Mouse (Mus musculus): ENCODE results near the gene Tars.

Gene Tars

DNA sequence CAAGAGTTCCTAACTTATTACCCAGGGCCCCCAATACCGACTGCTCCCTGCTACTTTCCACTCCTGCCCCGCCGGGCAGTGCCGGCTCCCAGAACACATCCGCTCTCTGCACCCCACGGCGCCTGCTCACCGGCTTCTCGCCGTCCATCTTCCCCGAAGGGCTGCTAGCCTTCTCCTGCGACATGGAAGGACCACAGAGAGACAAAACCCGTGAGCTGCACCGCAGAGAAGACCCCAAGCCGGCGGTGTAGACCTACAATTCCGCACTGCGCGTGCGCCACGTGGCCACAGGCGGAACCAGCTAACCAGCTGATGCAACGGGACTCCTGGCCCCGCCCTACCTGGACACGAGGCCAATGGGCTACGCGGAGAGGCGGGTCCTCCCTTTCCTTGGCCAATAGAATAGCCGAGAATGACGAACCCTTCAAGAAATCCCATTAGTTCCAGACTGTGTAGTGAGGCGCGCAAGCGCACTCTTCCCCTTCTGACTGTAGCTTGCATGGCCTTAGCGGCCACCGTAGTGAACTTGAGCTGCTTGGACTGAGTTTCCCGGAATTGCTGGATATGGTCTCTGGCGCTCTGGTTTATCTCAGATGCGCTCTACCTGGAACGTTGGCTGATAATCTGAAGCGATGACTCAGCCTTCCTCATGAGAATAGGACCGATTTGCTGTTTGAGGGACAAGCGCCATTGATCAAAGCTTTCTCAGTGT lies at the start of gene Tars:
TSS of gene Tars (minus strand) at position 310 of the 712 bp plus-strand sequence.
- DNase-seq (ENCODE audit: inconsistent age in 2 of 2, low spot score in 1 of 2) = peak; percentile 97 to 99

DNA sequence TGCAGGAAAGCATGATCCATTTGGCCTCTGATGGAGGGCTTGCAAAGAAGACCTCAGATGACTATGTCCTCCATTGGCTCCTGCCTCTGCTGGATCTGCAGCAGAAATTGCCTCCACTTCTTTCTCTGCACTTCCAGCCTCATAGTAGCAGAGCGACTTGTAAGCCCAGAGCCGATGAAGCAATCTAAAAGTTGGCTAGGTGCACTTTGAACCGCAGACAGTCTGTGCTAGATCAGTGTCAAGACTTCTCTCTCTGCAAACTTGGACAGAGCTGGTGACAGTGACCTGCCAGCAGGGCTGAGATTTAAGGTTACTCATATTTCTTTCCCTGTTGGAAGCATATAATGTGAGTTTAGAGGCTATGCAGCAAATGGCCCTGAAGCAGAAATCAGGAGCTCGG lies 37.9 kb upstream of the Tars start:
- no peak for DNase-seq (ENCODE audit: inconsistent age in 2 of 2, low spot score in 1 of 2)

DNA sequence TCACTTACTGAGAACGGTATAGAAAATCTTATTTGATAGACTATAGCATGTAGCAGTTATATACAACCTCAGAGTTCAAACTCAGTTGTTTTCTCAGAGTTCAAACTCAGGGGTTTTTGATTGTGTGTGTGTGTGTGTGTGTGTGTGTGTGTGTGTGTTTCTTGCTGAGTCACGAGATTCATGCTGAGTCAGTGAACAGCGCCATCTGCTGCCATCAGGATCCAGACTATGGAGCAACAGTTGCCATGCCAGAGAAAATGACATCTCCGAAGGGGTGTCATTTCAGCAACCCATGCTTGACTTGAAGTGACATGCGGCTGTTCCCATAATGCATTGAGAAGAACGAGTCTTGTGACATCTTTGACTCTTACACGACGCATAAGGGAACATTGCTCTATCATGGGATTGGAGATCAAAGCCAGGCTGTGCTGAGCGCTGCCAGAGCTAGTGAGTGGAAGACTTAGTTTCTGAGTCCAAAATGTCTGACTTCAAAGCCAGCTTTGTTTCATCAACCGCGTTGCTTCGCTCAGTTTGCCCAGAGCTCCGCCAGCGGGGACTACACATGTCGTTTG lies 37.3 kb upstream of the Tars start:
- no peak for DNase-seq (ENCODE audit: inconsistent age in 2 of 2, low spot score in 1 of 2)

DNA sequence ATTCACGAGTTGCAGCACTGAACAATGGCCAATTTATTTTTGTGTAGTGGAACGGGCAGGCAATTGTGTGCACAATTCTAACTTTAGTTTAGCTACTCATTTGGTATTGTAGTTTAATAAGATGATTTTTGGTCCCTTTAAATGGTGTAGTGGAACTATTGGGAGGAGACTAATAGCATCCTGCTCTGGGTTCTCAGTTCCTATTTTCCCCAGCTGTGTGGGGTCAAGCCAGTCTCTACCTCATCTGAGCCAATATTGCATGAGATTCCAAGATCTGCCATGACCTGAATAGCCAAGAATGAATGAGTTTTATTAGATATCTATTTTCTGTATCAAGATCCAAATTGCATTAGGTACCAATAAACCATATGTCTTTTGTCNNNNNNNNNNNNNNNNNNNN lies 27.4 kb upstream of the Tars start:
- DNase-seq (ENCODE audit: inconsistent age in 2 of 2, low spot score in 1 of 2) = no peak

DNA sequence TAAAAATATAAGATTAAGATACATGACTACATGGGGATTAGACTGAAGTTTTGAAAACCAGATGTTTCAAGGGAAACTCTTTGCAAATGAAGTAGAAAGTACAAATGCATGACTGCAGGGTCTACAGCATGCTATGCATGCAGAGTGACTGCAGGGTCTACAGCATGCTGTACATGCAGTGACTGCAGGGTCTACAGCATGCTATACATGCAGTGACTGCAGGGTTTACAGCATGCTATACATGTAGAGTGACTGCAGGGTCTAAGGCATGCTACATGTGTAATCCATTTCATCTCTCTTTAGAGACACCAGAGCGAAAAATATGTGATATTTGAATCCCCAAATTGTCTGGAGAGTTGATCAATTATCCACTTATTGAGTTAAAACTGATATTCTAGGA lies 14.0 kb upstream of the Tars start:
- DNase-seq (ENCODE audit: inconsistent age in 2 of 2, low spot score in 1 of 2) = no peak

DNA sequence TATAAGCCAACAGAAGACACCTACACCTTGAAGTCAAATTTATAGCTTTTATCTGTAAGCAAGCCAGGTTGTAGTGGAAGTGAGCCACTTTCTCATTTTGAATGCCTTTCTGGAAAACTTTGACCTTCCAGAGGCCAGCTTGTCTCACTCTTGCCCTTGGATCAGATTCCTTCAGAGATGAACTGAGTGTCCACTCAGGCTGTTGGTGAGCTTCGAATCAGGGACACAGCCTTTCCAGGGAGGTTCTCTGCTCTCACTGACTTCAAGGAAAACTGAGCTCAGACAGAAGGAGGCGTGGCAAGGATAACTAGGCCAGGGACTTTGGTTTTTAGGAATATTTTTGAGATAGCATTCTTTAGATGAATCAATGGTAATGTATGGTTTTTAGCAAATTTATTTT lies 13.1 kb upstream of the Tars start:
- peak in 1 of 2 experiments; percentile 65 for DNase-seq (ENCODE audit: inconsistent age in 2 of 2, low spot score in 1 of 2)

DNA sequence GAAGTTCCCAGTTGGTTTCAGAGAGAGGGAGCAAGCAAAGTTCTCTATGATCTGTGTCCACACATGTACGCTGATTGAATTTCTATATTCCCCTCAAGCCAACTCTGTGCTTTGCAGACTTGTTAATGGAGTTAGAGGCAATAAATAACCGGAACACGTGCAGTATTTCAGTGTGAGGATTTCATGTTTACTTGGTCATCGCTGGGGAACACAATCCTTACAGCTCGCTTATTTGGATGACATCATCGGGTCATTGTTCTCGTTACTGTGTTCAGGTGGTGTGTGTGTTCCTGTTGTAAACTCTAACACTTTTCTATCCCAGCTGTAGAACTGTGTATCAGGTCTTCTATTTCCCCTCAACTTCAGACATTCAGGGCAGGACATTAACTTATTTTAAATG lies 12.4 kb upstream of the Tars start:
- DNase-seq (ENCODE audit: inconsistent age in 2 of 2, low spot score in 1 of 2) = peak in 1 of 2 experiments; percentile 16

DNA sequence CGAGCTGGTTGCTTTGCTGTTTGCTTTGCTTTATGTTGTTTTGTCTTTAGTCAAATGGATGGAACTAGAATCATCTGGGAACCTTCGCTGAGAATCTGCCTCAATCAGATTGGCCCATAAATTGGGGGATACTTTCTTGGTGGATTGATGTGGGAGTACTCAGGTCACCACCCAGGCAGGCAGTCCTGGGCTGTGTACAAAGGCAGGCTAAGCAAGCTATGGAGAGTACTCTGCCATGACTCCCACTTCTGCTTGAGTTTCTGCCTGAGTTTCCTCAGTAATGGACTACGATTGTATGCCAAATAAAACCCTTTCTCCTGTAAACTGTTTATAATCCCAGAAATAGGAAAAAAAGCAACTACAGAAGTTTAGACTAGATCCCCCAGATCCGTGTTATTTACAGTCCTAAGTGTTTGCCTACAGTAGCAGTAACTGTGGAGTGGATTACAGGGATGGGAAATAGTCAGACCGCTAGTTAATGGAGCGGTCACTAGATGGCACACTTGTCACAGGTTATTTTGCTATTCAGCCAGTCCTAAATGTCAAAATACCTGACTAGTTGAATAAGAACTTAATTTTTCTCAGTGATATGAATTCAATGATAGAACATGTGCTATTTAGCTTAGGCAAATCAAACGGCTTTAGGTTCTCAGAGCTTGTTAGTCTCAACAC lies 8.8 kb upstream of the Tars start:
- DNase-seq (ENCODE audit: inconsistent age in 2 of 2, low spot score in 1 of 2) = peak in 1 of 2 experiments; percentile 75

DNA sequence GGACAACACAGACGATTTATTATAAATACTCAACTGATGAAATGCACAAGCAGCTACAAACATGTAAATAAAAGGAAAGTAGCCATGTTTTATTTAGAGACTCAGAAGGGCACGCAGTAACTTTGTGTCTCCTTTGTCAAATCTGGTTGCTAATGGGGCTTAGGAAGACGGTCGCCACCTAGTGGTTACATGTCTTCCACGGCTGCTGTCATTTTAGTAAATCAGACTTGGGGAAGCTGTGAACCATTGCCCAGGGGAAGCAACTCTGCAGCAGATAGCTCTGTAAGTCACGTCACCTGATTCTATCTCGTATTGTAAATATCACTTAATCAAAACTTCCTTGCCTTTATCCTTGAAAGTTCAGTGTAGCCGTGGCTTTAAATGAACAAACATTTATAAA lies 7.9 kb upstream of the Tars start:
- peak; percentile 37 to 84 for DNase-seq (ENCODE audit: inconsistent age in 2 of 2, low spot score in 1 of 2)

DNA sequence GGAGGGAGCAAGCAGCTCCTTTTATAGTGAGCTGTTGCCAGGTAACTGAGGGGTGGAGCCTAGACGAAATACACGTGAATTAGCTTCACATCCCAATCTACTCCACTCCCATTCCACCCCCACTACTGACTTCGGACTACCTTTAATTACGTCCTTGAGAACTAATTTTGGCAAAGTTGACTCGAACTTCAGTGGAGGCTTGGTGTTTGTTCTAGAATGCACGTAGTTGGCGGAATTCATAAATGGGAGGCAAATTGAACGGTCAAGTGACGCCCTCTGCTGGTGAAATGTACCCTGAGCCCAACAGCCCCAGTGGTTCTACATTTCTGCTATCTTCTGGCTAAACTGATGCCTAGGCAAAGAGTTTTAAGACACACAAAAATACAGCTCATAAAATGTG lies 7.3 kb upstream of the Tars start:
- peak in 1 of 2 experiments; percentile 60 for DNase-seq (ENCODE audit: inconsistent age in 2 of 2, low spot score in 1 of 2)

DNA sequence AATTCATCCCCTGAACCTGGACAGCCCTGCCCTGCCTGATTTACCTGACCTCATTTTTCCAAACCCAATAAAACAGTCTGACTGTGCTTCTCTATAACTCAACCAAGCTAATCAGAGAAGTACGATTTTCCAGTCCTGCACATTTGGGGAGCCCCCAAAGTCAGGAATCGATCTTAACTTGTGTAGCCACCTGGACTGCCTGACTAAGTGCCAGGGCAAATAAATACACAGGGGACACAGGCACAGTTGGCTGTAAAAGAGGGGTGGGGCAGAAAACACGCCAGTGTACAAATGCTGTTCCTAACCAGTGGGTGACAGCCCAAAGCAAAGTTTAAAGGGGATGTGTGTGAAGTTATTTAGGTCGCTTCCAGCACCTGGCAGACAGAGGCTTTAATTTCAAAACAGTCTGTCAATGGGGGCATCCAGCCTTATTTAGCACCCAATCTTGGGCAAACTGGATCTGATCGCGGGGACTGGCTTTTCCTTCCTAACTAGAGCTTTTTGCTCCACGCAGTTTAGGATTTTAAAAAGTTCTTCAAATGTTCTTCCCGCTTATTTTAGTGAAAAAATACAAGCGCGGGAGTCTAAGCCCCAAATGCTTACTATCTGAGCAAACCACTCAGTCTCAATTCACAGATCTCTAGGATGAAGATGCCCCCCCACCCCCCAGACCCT lies 652 bp downstream of the Tars start:
- peak in 1 of 2 experiments; percentile 40 for DNase-seq (ENCODE audit: inconsistent age in 2 of 2, low spot score in 1 of 2)

DNA sequence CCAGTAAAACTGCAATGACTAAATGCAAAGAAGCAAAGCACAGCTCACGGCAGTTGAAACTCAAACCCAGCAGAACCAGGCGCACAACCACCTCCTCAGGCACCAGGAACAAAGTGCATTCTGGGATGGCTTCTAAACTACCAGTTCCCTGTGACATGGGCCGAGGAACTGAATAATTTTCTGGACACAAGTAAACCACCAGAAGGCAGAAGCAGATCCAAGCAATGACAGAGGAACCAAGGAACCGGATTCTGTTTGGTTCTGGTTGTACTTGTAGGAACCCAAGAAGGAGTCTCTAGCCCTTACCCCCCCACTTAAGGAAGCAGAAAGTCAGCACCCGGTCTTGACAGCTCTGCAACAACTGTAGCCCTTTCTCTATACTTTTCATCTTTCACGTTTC lies 3.0 kb downstream of the Tars start:
- DNase-seq (ENCODE audit: inconsistent age in 2 of 2, low spot score in 1 of 2) = peak in 1 of 2 experiments; percentile 15

DNA sequence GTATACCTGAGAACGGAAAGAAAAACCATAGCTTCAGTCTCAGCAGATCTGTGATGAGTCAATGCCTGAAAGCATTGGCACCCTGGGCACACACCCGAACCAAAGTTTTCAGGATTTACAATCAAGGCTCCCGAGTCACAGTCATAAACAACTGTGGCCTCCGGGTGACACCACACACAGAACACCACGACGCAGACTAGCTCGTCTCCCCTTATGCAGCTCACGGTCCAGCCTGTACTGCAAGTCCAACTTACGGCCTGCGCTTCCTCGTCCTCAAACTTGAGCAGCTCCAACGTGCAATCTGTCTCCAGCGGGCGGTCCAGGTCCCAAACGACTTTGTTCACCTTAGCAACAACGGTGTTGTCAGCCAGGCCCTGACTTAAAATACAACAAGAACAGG lies 6.6 kb downstream of the Tars start:
- peak in 1 of 2 experiments; percentile 14 for DNase-seq (ENCODE audit: inconsistent age in 2 of 2, low spot score in 1 of 2)

DNA sequence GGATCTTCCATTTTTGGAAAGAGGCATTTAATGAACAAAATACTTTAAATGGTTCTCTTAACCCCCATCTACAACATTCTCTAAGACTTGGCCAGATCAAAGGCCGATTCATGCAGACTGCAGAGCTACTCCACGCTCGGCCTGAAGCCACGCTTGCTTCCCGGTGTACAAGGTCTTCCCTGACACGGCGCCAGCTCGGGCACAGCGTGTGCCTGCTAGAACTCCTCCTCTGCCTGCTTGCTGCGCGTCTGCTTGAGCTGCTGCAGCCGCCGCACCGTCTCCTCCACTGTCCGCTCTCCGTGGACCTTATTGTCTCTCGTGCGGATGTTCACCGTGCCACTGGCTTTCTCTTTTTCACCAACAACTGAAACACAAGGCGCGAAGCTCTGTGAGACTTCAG lies 15.7 kb downstream of the Tars start:
- peak in 1 of 2 experiments; percentile 14 for DNase-seq (ENCODE audit: inconsistent age in 2 of 2, low spot score in 1 of 2)

DNA sequence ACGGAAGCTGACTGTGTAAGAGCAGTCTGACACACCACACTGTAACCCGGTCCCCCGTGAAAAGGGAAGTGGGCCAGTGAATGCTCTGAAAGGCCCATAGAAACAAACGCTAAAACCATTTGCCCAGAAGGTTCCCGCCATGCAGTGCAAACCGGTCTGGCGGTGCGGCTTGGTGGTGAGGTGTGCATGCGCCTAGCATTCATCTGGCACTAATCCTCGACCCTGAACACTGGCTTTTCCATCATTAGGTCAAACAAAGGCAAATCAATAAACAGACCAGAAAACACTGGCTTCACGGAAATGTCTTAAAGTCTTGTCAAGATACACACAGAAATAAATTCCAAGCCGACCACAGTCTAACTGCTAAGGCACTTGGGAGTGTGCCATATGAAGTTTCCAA lies 16.9 kb downstream of the Tars start:
- no peak for DNase-seq (ENCODE audit: inconsistent age in 2 of 2, low spot score in 1 of 2)

DNA sequence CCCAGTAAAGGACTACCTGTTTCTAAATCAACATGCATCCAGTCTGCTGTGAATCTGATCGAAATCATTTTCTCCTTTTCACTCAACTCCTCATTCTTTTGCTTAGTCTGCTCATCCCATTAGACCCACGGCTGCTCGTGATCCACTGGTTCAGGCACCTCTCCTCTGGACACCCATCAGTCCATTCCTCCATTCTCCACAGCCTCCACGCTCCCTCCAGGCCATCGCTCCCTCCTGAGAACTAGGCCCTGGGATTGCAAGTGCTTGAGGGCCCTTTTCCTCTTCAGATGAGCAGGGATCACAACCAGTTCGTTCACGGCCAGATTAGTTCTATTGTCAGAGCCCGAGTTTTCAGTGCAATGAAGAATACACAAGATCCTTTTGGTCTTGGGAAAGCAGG lies 18.8 kb downstream of the Tars start:
- DNase-seq (ENCODE audit: inconsistent age in 2 of 2, low spot score in 1 of 2) = no peak

DNA sequence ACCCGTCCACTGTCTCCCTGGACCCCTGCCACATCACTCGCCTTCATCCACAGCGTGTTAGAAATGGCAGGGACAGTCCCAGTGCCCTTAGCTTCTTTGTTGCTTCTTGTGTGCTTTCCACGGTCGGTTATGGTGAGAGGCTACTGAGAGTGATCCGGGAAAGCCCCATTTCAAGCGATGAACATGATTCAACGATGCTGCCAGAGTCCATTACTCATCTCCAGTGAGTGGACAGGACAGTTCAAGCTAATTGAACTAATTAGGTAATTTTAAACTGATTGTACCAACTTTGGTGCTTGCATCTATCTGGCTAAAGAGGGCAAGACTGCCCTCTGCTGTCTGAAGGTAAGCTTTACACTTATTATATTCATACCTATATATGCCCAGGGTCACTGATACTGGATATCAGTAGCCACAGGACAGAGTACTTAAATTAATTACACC lies 19.4 kb downstream of the Tars start:
- DNase-seq (ENCODE audit: inconsistent age in 2 of 2, low spot score in 1 of 2) = peak in 1 of 2 experiments; percentile 61

DNA sequence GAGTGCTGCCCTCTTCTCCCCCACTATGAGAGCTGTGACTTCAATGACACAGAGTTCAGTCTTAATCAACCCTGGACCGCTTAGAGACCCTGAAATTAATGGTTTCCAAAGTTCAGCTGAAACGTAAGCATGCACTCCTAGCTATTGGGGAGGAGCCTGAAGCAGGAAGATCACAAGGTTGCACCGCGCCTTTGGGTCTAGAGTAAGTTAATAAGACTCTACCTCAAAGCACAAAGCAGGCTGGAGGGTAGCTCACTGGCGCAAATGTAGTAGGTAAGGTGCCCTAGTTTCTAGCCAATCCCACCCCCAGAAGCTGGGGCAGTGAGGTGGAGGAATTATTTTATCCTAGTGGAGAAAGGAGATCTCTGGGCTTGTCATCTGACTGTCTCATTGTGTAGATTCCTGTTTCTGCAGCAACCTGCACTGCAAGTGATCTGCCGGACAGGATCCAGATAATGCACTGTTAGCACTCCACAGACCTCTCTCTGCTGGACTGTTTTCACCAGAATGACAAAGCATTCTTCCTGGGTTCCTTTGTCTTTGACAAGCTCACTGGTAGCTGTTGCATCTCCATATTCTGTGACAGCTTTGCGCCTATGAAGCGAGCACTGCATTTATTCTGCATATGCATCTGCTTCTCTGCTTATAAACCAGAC lies 19.9 kb downstream of the Tars start:
- no peak for DNase-seq (ENCODE audit: inconsistent age in 2 of 2, low spot score in 1 of 2)

DNA sequence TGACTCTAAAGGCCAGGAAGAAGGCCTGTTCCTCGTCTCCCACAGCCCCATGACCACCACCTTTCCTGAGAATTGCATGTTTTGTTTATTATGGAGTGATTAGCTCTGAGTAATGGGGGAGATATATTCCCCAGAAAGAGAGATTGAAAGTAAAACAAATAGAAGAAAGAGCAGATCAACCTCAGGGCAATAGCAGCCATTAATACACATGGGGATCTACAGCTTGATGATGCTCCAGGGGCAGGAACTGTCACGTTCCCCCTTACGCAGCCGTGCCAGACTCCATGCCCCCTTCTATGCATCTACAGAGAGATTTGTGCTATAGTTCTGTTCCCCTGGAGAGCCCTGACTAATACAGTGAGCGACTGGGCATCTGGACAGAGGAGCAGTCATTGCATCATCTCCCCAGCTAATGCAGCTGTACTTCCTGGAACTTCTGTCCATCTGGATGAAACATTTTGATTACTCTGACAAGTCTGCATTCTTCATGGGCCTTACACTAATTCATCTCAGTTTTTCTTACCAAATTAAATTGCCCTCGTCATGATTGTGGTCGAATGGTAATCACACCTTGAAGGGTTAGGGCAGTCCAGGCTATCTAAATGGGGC lies 28.9 kb downstream of the Tars start:
- DNase-seq (ENCODE audit: inconsistent age in 2 of 2, low spot score in 1 of 2) = no peak

DNA sequence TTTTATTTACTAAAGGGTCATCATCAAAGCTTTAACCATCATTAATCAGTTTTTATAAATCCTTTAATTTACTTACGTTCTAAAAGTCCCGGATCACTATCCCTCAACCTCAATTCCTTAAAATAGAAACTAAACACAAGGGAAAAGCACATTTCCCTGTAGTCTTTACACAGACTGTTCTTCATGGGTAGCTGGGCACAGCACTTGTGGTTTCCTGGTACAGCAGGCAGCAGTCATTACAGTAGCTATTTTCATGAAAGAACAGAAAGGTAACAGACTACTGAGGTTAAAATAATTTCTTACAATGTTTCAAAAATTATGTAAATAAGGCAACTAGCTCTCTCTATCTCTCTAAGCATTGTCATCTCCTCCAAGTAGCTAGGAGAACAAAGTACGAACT lies 29.9 kb downstream of the Tars start:
- no peak for DNase-seq (ENCODE audit: inconsistent age in 2 of 2, low spot score in 1 of 2)

DNA sequence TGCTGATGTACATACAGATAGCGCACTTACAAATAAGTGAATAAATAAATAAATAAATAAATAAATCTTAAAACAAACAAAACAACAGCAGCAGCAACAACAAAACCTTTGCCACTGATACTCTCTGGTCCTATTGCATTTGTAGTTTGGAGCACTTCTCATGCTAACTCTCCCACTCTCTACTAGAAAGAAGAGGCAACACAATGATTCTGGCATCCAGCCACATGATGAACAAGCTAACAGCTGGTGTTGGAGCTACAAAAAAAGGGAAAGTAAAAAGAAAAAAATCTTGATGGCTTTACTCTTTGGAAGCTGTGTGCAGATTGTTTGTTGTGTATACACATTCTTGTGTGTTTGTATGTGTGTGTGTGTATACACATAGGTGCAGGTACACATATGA lies 34.7 kb downstream of the Tars start:
- DNase-seq (ENCODE audit: inconsistent age in 2 of 2, low spot score in 1 of 2) = no peak
